Mouse (Mus musculus) spleen, adult 2 months (tissue): Measurements from ENCODE around the gene Slc26a8.

Experiments
- CTCF ChIP-seq: fragments of 200-500 bp; IDR thresholded peaks from 2 replicates; pipeline ENCODE4 v1.5.1; 2011; ENCODE audit warnings: mild to moderate bottlenecking, inconsistent platforms; ENCODE audit not compliant: insufficient read depth, insufficient read length, insufficient replicate concordance; ENCODE audit errors: extremely low read depth
- POLR2A ChIP-seq: fragments of 200-500 bp; IDR thresholded peaks from 2 replicates; pipeline ENCODE4 v1.6.1; 2011; ENCODE audit warnings: low read depth, low read length, inconsistent platforms

DNA sequence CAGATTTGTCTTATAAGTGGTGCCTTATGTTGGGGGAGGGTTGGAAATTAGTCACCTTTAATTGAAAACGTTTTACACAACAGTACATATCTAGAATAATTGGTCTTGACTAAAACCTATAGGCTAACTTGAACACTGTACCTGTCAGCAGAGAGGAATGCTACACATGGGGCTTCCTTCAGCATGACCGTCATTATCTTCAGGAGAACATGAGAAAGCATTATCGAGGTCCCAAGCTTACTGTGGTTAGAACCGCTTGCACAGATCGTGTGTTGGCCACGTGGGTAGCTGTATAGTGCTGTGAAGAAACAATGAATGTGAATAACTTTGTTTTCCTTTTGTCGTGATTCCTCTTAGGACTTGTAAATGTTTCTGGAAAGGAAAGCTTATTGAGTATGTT, 9.8 kb upstream of the Slc26a8 start:
- no peak for TF ChIP-seq POLR2A
- no peak for TF ChIP-seq CTCF
